Mouse (Mus musculus) hindbrain, postnatal 0 days (tissue): Measurements from ENCODE around the gene Rnf144b. TPM values are rescaled to one million over a fixed set of nuclear protein-coding genes. Genes with fewer than 3 reads are reported as not detected.

Source experiments
- ATAC-seq: fragments of 200-750 bp; cut with Nextera tagmentation; 2 replicates; pipeline ENCODE4 v1.8.0; 2017; ENCODE audit warnings: mild to moderate bottlenecking, moderate TSS enrichment, moderate library complexity
- DNase-seq: peaks from one replicate; pipeline ENCODE4 v3.0.0-alpha.2; 2015; ENCODE audit warnings: low spot score
- H3K27ac ChIP-seq: fragments of 300-500 bp; sonication (generic); 2 replicates; pipeline ENCODE4 v1.5.1; 2014; ENCODE audit warnings: mild to moderate bottlenecking
- H3K27me3 ChIP-seq: fragments of 300-500 bp; sonication (generic); 2 replicates; pipeline ENCODE4 v1.6.1; 2014; ENCODE audit warnings: low read length, mixed read lengths; ENCODE audit not compliant: insufficient read depth
- H3K36me3 ChIP-seq: fragments of 300-500 bp; sonication (generic); 2 replicates; pipeline ENCODE4 v1.6.1; 2014; ENCODE audit warnings: low read length, mixed read lengths; ENCODE audit not compliant: insufficient read depth
- H3K4me1 ChIP-seq: fragments of 300-500 bp; sonication (generic); 2 replicates; pipeline ENCODE4 v1.6.1; 2014; ENCODE audit warnings: antibody characterized with exemption, low read length, mixed read lengths; ENCODE audit not compliant: insufficient read depth
- H3K4me2 ChIP-seq: fragments of 300-500 bp; sonication (generic); 2 replicates; pipeline ENCODE4 v1.6.1; 2014; ENCODE audit warnings: low read depth, mild to moderate bottlenecking, low read length, moderate library complexity, mixed read lengths
- H3K4me3 ChIP-seq: fragments of 300-500 bp; sonication (generic); 2 replicates; pipeline ENCODE4 v1.5.1; 2014; ENCODE audit warnings: low read length
- H3K9ac ChIP-seq: fragments of 300-500 bp; sonication (generic); replicated peaks from 2 replicates; pipeline ENCODE4 v1.6.1; 2014; ENCODE audit warnings: mild to moderate bottlenecking, low read length, moderate library complexity, mixed read lengths
- H3K9me3 ChIP-seq: fragments of 300-500 bp; sonication (generic); 2 replicates; pipeline ENCODE4 v1.6.1; 2016; ENCODE audit warnings: low read length, mixed read lengths
- CTCF ChIP-seq: IDR thresholded peaks from 2 replicates; pipeline ENCODE4 v1.5.1; 2016; ENCODE audit warnings: antibody characterized with exemption, control low read depth, low read depth
- WGBS: fragments of 180-500 bp; shearing (Covaris S2); extraction: QIAGEN DNeasy Blood & Tissue Kit; methylation state at CpG from one replicate; pipeline ENCODE4 v1.1.7; 2014; 5-methylcytosine and 5-hydroxymethylcytosine counted together
- polyA plus RNA-seq: library from polyadenylated mRNA; unstranded; fragments of >200 nt; fragmentation: Nextera tagmentation; extraction: Ambion mirVana; gene quantifications from 2 replicates; pipeline ENCODE4 v1.2.1, GENCODE M21; 2015
- total RNA-seq: library from RNA; depleted of rRNA; stranded (reverse); fragments of >200 nt; gene quantifications from 2 replicates; pipeline ENCODE4 v1.2.3, GENCODE M21; 2014

The Rnf144b gene
- total and polyA plus RNA-seq, 2 experiments from 2014 or later, result 1.7 to 2.7 TPM

DNA sequence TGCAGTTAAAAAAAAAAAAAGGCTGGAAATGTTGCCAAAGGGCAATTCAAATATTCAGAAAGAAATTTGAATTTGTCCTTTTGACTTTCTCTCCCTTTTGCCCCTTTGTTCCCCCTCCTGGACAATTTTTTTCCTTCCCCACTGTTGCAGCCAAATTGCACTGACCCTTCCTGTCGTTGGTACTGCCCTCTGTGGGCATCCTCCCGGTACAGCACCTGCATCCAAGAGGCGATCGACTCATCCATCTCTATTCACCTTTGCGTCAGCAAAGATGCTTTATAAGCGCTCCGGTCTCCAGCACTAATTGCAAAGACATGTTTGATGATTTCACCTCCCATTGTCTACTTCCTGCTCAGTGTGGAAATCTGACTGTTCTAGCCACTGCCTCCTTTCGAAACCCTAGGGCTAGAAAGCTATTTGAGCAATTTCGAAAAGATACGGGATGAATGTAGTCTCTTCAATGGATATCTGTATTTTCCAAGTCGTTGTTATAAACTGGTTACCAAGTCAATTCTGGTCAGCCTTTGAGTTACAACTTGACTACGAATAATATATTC lies 1.0 kb upstream of the Rnf144b start:
- Histone ChIP-seq H3K4me3 (peak overlapping the region; percentile 50), H3K4me1 (no peaks in the 10 kb centered on the region), H3K27ac (no peak overlapping the region), H3K36me3 (no peaks in the 10 kb centered on the region), H3K9ac (no peak overlapping the region), H3K27me3 (0 out of 2 replicates have a peak, but pooled peaks cover 3% of the 10 kb centered on the region), H3K4me2 (peak overlapping the region; percentile 98), H3K9me3 (no peaks in the 10 kb centered on the region)
- DNase-seq (peak; percentile 37), ATAC-seq (no peak)
- TF ChIP-seq CTCF, result peak; percentile 53
- 33% methylated on average over 12 of the region's 12 CpGs for WGBS

DNA sequence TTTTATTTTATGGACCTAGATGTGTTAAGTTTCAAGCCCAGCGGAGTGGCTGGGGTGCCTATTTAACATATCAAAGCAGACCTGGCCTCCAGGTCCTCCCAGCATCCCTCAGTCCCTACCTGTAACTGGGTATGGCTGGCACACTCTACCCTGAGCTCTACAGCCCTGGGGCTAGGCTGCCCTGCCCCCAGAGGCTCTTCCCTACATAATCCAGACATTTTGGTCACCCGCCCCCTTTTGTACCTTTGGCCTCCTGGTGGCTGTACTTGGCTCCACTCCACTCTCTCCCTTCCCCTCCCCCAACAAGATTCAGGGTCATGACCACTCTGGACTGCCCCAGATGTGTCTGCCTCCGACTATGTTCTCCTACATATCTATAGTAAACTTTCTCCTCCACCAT lies 2.0 kb downstream of the Rnf144b start:
- Histone ChIP-seq H3K27me3 (0 out of 2 replicates have a peak, but pooled peaks cover 3% of the 10 kb centered on the region), H3K4me1 (no peaks in the 10 kb centered on the region), H3K9me3 (no peaks in the 10 kb centered on the region), H3K4me2 (no peak overlapping the region), H3K9ac (no peak overlapping the region), H3K4me3 (no peak overlapping the region), H3K27ac (no peak overlapping the region), H3K36me3 (no peaks in the 10 kb centered on the region)
- DNase-seq (no peak), ATAC-seq (no peak)
- 55% methylated on average over 3 of the region's 3 CpGs for WGBS
- no peak for TF ChIP-seq CTCF

DNA sequence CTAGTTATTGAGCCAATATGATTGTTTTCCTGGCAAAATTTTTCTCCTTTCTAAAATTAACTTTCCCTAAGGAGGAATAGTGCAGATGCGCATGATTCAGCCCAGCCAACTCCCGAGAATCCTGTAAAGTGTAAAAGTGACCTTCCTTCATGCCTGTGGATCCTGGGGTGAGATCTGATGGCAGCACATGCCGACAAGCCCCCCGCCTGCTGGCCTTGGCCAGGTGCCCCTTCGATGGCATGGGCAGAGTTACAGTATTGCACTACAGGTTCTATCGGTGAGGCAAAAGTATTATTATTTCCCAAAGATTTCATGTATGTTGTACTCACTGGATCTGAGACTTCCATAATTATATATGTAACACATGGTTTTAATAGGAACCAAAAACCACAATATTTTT lies 2.5 kb downstream of the Rnf144b start:
- Histone ChIP-seq H3K27me3 (0 out of 2 replicates have a peak, but pooled peaks cover 3% of the 10 kb centered on the region), H3K4me2 (no peak overlapping the region), H3K4me1 (no peaks in the 10 kb centered on the region), H3K9me3 (no peaks in the 10 kb centered on the region), H3K27ac (no peak overlapping the region), H3K4me3 (no peak overlapping the region), H3K36me3 (no peaks in the 10 kb centered on the region), H3K9ac (no peak overlapping the region)
- 65% methylated on average over 6 of the region's 6 CpGs for WGBS
- TF ChIP-seq CTCF, result no peak
- DNase-seq (no peak), ATAC-seq (no peak)

DNA sequence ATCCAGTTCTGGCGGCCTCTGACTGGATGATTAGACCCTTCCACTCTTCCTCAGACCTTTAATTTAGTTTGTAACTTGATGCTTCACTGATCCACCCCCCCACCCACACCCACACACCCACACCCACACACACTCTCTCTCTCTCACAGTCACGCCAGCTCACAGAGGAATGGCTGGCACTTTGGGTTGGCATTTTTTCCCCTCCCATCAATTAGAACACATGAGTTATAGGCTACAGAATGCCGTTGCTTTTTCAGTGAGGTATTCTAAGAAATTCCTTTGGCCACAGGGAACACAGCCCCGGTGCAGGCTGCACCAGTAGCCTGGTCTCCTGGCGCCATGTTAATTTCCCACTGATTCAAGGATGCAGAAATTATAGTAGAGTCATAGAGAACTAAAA lies 3.1 kb downstream of the Rnf144b start:
- no peak overlapping the region for H3K27ac ChIP-seq
- no peaks in the 10 kb centered on the region for H3K4me1 ChIP-seq
- ATAC-seq (no peak), DNase-seq (no peak)
- no peak overlapping the region for H3K4me3 ChIP-seq
- no peak for TF ChIP-seq CTCF
- H3K4me2 ChIP-seq, result no peak overlapping the region
- no peaks in the 10 kb centered on the region for H3K36me3 ChIP-seq
- H3K9ac ChIP-seq, result no peak overlapping the region
- no peaks in the 10 kb centered on the region for H3K9me3 ChIP-seq
- 0 out of 2 replicates have a peak, but pooled peaks cover 3% of the 10 kb centered on the region for H3K27me3 ChIP-seq
- WGBS, result 70% methylated on average over 5 of the region's 5 CpGs

DNA sequence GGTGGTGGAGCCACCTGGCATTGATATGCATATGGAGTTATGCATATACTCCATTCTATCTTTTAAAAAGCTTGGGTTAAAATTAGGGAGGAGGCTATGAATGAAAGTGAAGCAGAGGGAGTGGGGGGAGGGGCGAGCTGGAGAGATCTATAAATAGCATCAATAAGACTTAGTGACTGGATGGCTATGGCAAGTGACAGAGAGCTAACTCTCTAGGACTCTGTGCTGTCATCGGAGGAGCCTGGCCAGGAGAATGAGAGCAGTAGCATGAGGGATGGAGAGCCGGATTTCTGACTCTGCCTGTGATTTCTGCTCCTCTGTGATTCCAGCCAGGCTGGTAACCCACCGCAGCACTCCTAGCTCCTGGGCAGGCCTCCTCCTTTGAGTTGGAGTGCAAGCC lies 6.6 kb downstream of the Rnf144b start:
- Histone ChIP-seq H3K4me1 (no peaks in the 10 kb centered on the region), H3K4me2 (no peak overlapping the region), H3K27ac (no peak overlapping the region), H3K36me3 (no peaks in the 10 kb centered on the region), H3K4me3 (no peak overlapping the region), H3K9ac (no peak overlapping the region), H3K27me3 (no peaks in the 10 kb centered on the region), H3K9me3 (no peaks in the 10 kb centered on the region)
- no peak for TF ChIP-seq CTCF
- 63% methylated on average over 4 of the region's 4 CpGs for WGBS
- DNase-seq, result no peak
- ATAC-seq, result no peak

DNA sequence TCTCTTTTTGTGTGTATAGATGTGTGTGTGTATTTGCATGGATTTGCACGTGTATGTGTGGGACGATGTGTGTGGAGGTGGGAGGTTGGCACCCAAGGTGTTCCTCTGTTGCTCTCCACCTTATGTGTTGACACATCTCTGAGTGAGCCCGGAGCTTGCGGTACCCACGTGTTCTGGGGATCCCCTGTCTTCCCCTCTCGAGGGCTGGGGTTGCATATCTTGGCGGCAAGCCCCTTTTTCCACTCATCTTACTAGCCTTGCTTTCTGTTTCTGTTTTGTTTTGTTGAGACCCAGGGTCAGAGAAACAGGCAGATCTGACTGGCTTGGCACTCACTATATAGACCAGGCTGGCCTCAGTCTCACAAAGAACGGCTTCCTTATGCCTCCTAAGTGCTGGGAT lies 10.6 kb downstream of the Rnf144b start:
- DNase-seq, result no peak
- no peak for TF ChIP-seq CTCF
- H3K9me3 ChIP-seq, result no peaks in the 10 kb centered on the region
- no peak overlapping the region for H3K27ac ChIP-seq
- WGBS, result 84% methylated on average over 8 of the region's 8 CpGs
- H3K27me3 ChIP-seq, result no peaks in the 10 kb centered on the region
- no peak overlapping the region for H3K4me3 ChIP-seq
- H3K4me1 ChIP-seq, result no peaks in the 10 kb centered on the region
- no peak for ATAC-seq
- H3K4me2 ChIP-seq, result no peak overlapping the region
- no peaks in the 10 kb centered on the region for H3K36me3 ChIP-seq
- no peak overlapping the region for H3K9ac ChIP-seq

DNA sequence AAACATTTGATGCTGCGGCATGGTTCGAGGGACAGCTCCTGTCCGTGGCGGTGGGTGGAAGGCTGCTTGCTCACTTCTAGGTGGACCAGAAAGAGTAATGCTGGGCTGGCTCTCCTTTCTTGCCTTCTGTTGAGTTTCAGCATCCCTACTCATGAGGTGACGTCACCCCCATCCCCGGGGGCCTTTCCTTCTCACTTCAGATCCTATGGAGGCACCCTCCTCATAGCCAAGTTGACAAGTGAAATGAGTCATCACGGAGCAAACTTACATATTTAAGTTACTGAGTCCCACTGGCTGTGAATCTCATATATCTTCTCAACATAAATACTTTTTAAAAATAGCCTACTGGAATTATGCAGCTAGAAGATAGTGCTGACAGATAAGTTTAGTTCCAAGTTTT lies 12.4 kb downstream of the Rnf144b start:
- Histone ChIP-seq H3K4me3 (no peak overlapping the region), H3K9ac (no peak overlapping the region), H3K4me1 (no peaks in the 10 kb centered on the region), H3K9me3 (0 out of 2 replicates have a peak, but pooled peaks cover 3% of the 10 kb centered on the region), H3K27me3 (no peaks in the 10 kb centered on the region), H3K27ac (no peak overlapping the region), H3K4me2 (no peak overlapping the region), H3K36me3 (no peaks in the 10 kb centered on the region)
- ATAC-seq, result no peak
- no peak for DNase-seq
- WGBS, result 98% methylated on average over 7 of the region's 7 CpGs
- TF ChIP-seq CTCF, result no peak
